Mouse (Mus musculus): ENCODE results near the gene Erf. TPM values are rescaled to one million over a fixed set of nuclear protein-coding genes. Genes with fewer than 3 reads are reported as not detected.
A peak's percentile ranks its signal among the peaks of the same experiment; 100 is the strongest.

Gene Erf
- polyA plus RNA-seq, 1 experiment from 2014 or later: 8.5 TPM

DNA sequence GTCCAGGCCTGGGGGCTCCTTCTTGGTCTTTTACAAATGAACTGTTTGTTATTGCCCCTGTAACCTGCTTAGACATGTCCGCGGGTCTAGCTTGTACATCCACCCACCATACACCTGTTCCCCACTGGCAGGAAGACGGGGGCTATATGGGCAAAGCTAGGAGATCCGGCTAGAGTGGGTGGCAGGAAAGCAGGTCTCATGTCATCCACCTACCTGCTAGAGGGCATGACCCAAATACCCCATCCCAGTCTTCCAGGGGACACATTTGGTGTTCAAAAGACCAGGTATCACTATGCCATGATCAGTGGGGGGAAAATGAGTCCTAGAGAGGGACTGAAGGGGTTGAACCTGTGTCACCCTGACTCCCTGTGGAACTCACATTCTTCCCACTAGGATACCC, 26.8 kb upstream of the Erf start:
- ATAC-seq (replicated peaks; ENCODE audit: extremely low read depth, insufficient read depth, low FRiP score): no peak
- Histone ChIP-seq H3K4me1 (ENCODE audit: control insufficient read depth, insufficient read depth, low read length) (peaks cover 66% of the 10 kb centered on the region), H3K36me3 (ENCODE audit: control insufficient read depth, insufficient read depth) (no peaks in the 10 kb centered on the region), H3K27me3 (ENCODE audit: control insufficient read depth, insufficient read depth, low read length) (no peaks in the 10 kb centered on the region), H3K4me3 (ENCODE audit: low read length) (no peak overlapping the region), H3K4me2 (ENCODE audit: low read depth, low read length) (peak overlapping the region; percentile 95), H3K27ac (ENCODE audit: low read length) (peak overlapping the region; percentile 100), H3K9ac (ENCODE audit: low read length) (peak overlapping the region; percentile 91), H3K9me3 (replicated peaks; ENCODE audit: control insufficient read depth, low read length) (no peaks in the 10 kb centered on the region)
- 74% methylated on average over 4 of the region's 4 CpGs for WGBS

DNA sequence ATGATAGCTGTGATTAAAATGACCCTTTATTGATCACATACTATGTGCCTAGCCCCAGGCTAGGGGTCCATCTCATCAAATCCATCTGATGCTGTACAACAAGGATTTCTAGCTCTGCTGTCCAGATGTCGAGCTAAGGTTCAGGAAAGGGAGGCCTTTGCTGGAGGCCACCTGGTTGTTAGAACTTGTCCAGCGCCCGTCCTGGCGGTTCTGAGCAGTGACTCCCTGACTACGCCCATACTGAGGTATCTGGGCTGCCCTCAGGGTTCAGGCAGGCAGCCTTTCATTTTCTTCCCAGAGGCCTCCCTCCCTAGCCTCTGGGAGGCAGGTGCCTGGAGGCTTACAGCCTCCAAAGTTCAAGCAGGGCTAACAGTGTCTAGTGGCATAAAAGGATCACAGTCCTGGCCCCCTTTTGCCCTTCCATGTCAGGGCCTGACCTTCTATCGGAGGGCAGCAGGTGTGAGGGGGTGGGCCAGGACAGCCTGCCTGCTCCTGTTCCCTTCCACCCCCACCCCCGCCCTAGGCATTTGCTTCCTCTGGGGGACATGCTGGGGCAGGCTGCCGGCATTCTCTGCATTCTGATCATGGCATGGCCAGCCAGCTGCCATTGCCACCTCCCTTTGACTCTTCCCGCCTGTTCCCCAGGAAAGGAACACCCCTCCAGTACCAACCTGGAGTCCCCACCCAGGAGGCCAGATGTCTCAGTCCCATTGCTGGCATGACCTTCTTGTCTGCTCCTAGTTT, 25.2 kb upstream of the Erf start:
- H3K9me3 ChIP-seq (replicated peaks; ENCODE audit: control insufficient read depth, low read length): no peaks in the 10 kb centered on the region
- no peak for ATAC-seq (replicated peaks; ENCODE audit: extremely low read depth, insufficient read depth, low FRiP score)
- 36% methylated on average over 9 of the region's 9 CpGs for WGBS
- H3K27ac ChIP-seq (ENCODE audit: low read length): peak overlapping the region; percentile 100
- peaks cover 58% of the 10 kb centered on the region for H3K4me1 ChIP-seq (ENCODE audit: control insufficient read depth, insufficient read depth, low read length)
- H3K4me3 ChIP-seq (ENCODE audit: low read length): no peak overlapping the region
- 0 out of 2 replicates have a peak, but pooled peaks cover 5% of the 10 kb centered on the region for H3K36me3 ChIP-seq (ENCODE audit: control insufficient read depth, insufficient read depth)
- H3K27me3 ChIP-seq (ENCODE audit: control insufficient read depth, insufficient read depth, low read length): no peaks in the 10 kb centered on the region
- peak overlapping the region; percentile 7 for H3K4me2 ChIP-seq (ENCODE audit: low read depth, low read length)
- peak overlapping the region; percentile 64 for H3K9ac ChIP-seq (ENCODE audit: low read length)

DNA sequence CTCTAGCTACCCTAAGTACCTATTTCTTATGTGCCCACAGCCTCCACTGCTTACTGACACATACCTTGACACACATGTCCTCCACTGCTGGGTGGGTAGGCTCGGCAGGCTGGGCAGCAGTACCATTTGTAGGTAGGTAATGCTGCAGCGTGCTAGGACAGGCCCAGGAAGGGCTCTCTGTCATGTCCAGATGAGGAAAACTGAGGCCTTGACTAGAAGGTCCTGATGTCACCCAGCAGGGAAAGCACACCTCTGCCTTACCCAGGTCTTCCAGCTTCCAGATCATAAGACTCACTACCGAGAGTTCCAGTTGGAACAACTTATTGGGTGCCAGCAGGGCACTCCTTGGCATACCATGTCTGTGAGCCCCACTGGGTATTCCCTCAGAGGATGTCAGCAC, 24.4 kb upstream of the Erf start:
- Histone ChIP-seq H3K4me1 (ENCODE audit: control insufficient read depth, insufficient read depth, low read length) (peaks cover 53% of the 10 kb centered on the region), H3K36me3 (ENCODE audit: control insufficient read depth, insufficient read depth) (0 out of 2 replicates have a peak, but pooled peaks cover 5% of the 10 kb centered on the region), H3K9ac (ENCODE audit: low read length) (peak overlapping the region; percentile 64; the same call in 1 of the 2 replicates)

DNA sequence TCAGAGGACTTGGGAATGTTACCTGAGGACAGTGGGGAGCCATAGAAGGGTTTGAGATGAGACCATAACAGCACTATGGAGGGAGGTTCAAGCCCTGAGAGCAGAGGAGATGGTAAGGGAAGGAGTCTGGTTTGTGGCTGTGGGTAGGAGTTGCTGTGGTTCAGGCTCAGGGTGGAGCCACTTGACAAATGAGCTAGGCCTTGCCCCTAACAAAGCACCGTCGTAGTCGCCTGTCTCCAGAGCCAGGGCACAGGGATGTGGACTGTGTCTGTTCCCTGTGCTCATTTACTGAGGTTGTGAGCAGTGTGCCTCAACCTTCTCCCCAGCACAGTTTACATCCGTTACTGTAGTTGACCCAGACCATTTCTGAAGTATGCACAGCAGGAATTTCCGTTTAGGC, 24.0 kb upstream of the Erf start:
- 45% methylated on average over 5 of the region's 5 CpGs for WGBS
- peak overlapping the region; percentile 40; the same call in 1 of the 2 replicates for H3K27ac ChIP-seq (ENCODE audit: low read length)
- no peak overlapping the region for H3K4me2 ChIP-seq (ENCODE audit: low read depth, low read length)
- no peak overlapping the region for H3K4me3 ChIP-seq (ENCODE audit: low read length)
- H3K36me3 ChIP-seq (ENCODE audit: control insufficient read depth, insufficient read depth): 0 out of 2 replicates have a peak, but pooled peaks cover 5% of the 10 kb centered on the region
- ATAC-seq (replicated peaks; ENCODE audit: extremely low read depth, insufficient read depth, low FRiP score): no peak
- H3K27me3 ChIP-seq (ENCODE audit: control insufficient read depth, insufficient read depth, low read length): no peaks in the 10 kb centered on the region
- H3K9ac ChIP-seq (ENCODE audit: low read length): peak overlapping the region; percentile 64; the same call in 1 of the 2 replicates
- H3K4me1 ChIP-seq (ENCODE audit: control insufficient read depth, insufficient read depth, low read length): peaks cover 54% of the 10 kb centered on the region
- H3K9me3 ChIP-seq (replicated peaks; ENCODE audit: control insufficient read depth, low read length): no peaks in the 10 kb centered on the region

More for the DNA sequence above, 24.4 kb upstream of the Erf start:
- Histone ChIP-seq H3K9me3 (replicated peaks; ENCODE audit: control insufficient read depth, low read length) (no peaks in the 10 kb centered on the region), H3K27ac (ENCODE audit: low read length) (peak overlapping the region; percentile 40), H3K4me3 (ENCODE audit: low read length) (no peak overlapping the region), H3K27me3 (ENCODE audit: control insufficient read depth, insufficient read depth, low read length) (no peaks in the 10 kb centered on the region), H3K4me2 (ENCODE audit: low read depth, low read length) (no peak overlapping the region)
- WGBS: 91% methylated on average over 3 of the region's 3 CpGs
- ATAC-seq (replicated peaks; ENCODE audit: extremely low read depth, insufficient read depth, low FRiP score): no peak

DNA sequence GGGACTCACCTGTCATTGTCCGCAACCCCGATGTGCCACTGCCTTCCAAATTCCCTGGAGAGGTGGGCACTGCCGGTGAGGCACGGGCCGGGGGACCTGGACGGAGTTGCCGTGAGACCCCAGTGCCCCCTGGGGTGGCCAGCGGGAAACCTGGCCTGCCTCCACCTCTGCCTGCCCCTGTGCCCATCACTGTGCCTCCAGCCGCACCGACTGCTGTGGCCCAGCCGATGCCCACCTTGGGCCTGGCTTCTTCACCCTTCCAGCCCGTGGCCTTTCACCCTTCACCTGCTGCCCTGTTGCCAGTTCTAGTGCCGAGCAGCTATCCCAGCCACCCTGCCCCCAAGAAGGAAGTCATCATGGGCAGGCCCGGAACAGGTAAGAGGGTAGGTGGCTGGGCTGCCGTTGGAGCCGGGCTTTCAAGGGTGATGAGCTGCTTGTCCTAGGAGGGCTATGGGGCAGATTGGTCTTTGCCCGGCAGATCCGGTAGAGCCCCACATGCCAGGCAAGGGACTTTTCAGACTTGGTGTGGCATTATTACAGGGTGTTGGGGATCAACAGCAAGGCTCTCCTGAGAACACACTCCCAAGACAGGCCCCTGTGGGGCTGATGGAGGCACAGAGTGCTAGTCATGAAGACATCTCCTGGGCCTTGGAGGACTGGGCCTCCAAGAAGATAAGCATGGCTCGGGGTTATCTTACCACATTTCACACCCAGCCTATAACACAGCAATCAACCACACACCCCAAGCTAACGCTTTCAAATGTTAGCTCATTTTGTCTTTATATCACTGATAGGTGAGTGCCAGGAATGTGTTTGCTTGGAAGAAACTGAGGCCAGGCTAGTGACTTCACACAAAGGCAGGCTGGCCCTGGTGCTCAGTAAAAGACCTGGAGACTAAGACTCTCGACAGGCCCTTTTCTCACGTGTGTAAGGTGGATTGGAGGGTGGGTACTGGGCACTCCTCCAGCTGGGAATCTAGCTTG, 23.0 kb upstream of the Erf start:
- H3K27me3 ChIP-seq (ENCODE audit: control insufficient read depth, insufficient read depth, low read length): no peaks in the 10 kb centered on the region
- 79% methylated on average over 22 of the region's 22 CpGs for WGBS
- H3K4me2 ChIP-seq (ENCODE audit: low read depth, low read length): no peak overlapping the region
- peak overlapping the region; percentile 32; the same call in 1 of the 2 replicates for H3K9ac ChIP-seq (ENCODE audit: low read length)
- peak overlapping the region; percentile 40; the same call in 1 of the 2 replicates for H3K27ac ChIP-seq (ENCODE audit: low read length)
- no peak overlapping the region for H3K4me3 ChIP-seq (ENCODE audit: low read length)
- ATAC-seq (replicated peaks; ENCODE audit: extremely low read depth, insufficient read depth, low FRiP score): no peak
- no peaks in the 10 kb centered on the region for H3K9me3 ChIP-seq (replicated peaks; ENCODE audit: control insufficient read depth, low read length)
- 0 out of 2 replicates have a peak, but pooled peaks cover 5% of the 10 kb centered on the region for H3K36me3 ChIP-seq (ENCODE audit: control insufficient read depth, insufficient read depth)
- H3K4me1 ChIP-seq (ENCODE audit: control insufficient read depth, insufficient read depth, low read length): peaks cover 61% of the 10 kb centered on the region

DNA sequence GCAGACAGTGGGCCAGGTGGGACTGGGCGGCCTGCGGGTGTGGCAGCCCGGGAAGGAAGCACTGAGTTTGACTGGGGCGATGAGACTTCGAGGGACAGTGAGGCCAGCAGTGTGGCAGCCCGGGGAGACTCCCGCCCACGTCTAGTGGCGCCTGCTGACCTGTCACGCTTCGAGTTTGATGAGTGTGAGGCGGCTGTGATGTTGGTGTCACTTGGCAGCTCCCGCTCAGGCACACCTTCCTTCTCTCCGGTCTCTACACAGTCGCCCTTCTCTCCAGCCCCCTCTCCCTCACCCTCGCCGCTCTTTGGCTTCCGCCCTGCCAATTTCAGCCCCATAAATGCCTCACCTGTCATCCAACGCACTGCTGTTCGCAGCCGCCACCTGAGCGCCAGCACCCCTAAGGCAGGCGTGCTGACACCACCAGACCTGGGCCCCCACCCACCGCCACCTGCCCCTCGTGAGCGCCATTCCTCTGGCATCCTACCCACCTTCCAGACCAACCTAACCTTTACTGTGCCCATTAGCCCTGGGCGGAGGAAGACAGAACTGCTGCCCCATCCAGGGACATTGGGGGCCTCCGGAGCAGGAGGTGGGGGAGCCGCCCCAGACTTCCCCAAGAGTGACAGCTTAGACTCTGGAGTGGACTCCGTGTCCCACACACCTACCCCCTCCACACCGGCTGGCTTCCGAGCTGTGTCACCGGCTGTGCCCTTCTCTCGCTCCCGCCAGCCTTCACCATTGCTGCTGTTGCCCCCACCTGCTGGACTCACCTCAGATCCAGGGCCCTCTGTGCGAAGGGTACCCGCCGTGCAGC, 22.1 kb upstream of the Erf start:
- H3K36me3 ChIP-seq (ENCODE audit: control insufficient read depth, insufficient read depth): 0 out of 2 replicates have a peak, but pooled peaks cover 5% of the 10 kb centered on the region
- no peaks in the 10 kb centered on the region for H3K27me3 ChIP-seq (ENCODE audit: control insufficient read depth, insufficient read depth, low read length)
- no peak for ATAC-seq (replicated peaks; ENCODE audit: extremely low read depth, insufficient read depth, low FRiP score)
- no peak overlapping the region for H3K4me3 ChIP-seq (ENCODE audit: low read length)
- H3K9ac ChIP-seq (ENCODE audit: low read length): no peak overlapping the region
- H3K27ac ChIP-seq (ENCODE audit: low read length): no peak overlapping the region
- no peaks in the 10 kb centered on the region for H3K9me3 ChIP-seq (replicated peaks; ENCODE audit: control insufficient read depth, low read length)
- no peak overlapping the region for H3K4me2 ChIP-seq (ENCODE audit: low read depth, low read length)
- 80% methylated on average over 38 of the region's 38 CpGs for WGBS
- peaks cover 56% of the 10 kb centered on the region for H3K4me1 ChIP-seq (ENCODE audit: control insufficient read depth, insufficient read depth, low read length)

DNA sequence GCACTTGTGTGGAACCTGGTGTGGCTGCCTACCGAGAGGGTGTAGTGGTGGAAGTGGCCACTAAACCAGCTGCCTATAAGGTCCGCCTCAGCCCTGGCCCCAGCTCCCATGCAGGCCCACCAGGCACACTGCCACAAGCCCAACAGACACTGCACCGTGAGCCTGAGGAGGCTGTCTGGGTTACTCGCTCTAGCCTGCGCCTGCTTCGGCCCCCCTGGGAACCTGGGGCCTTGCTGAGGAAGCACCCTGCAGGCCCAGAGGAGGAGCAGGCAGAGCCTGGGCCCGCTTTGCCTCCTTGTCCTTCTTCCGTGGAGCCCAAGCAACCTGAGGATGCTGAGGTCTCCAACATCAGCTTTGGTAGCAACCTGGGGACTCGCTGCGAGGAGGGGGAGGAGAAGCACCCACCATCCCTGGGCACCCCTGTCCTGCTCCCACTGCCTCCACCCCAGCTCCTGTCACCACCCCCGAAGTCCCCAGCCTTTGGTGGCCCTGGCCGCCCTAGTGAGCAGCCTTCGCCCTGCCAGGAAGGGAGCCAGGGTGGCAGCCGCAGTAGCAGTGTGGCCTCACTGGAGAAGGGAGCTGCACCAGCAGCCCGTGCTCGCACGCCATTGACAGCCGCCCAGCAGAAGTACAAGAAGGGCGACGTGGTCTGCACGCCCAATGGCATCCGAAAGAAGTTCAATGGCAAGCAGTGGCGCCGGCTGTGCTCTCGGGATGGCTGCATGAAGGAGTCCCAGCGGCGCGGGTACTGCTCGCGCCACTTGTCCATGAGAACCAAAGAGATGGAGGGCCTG, 21.3 kb upstream of the Erf start:
- Histone ChIP-seq H3K9ac (ENCODE audit: low read length) (no peak overlapping the region), H3K27ac (ENCODE audit: low read length) (no peak overlapping the region), H3K36me3 (ENCODE audit: control insufficient read depth, insufficient read depth) (0 out of 2 replicates have a peak, but pooled peaks cover 5% of the 10 kb centered on the region), H3K4me3 (ENCODE audit: low read length) (no peak overlapping the region), H3K27me3 (ENCODE audit: control insufficient read depth, insufficient read depth, low read length) (no peaks in the 10 kb centered on the region), H3K4me1 (ENCODE audit: control insufficient read depth, insufficient read depth, low read length) (peaks cover 51% of the 10 kb centered on the region), H3K9me3 (replicated peaks; ENCODE audit: control insufficient read depth, low read length) (no peaks in the 10 kb centered on the region), H3K4me2 (ENCODE audit: low read depth, low read length) (no peak overlapping the region)
- WGBS: 80% methylated on average over 30 of the region's 30 CpGs
- ATAC-seq (replicated peaks; ENCODE audit: extremely low read depth, insufficient read depth, low FRiP score): no peak

All from heart, embryonic 16.5 days (tissue).